Mouse (Mus musculus): ENCODE data around the gene Cenpx. TPM values are rescaled to one million over a fixed set of nuclear protein-coding genes. Genes with fewer than 3 reads are reported as not detected.
"Not testable (repeated sequence)": the region's sequence is repeated elsewhere in the genome, so short reads cannot be mapped to it uniquely, and the experiment has no call there.

The Cenpx gene
- polyA plus RNA-seq (2015; fragmentation: Nextera tagmentation; extraction: Ambion mirVana): 78.1 and 87.1 TPM in 2 replicates

GRCm38 (mm10) chr11:120713580-120714518 is at the start of gene Cenpx, which contains the start of gene Lrrc45:
Gene Cenpx (minus strand): TSS chr11:120713738.
Gene Lrrc45 (plus strand): TSS chr11:120713925.
- no peaks in the 10 kb centered on the region for H3K27me3 ChIP-seq (ENCODE audit: control insufficient read depth, insufficient read depth, low read depth, low read length)
- H3K9ac ChIP-seq (ENCODE audit: low read depth, low read length): peak within 1 kb of the TSS; percentile 75
- H3K4me1 ChIP-seq (ENCODE audit: control insufficient read depth, low read depth, low read length): peaks cover 20% of the 10 kb centered on the region
- WGBS (ENCODE audit: insufficient replicate concordance): 1% methylated on average over 53 of the region's 53 CpGs
- H3K9me3 ChIP-seq (replicated peaks; ENCODE audit: control insufficient read depth, low read length): no peaks in the 10 kb centered on the region
- peak; percentile 97 for ATAC-seq (ENCODE audit: low read depth)
- peak within 1 kb of the TSS; percentile 72 for H3K4me3 ChIP-seq (ENCODE audit: low read depth, low read length)
- H3K27ac ChIP-seq (ENCODE audit: low read length): peak within 1 kb of the TSS; percentile 58
- no peaks in the 10 kb centered on the region for H3K36me3 ChIP-seq (ENCODE audit: control insufficient read depth, insufficient read depth)
- H3K4me2 ChIP-seq (ENCODE audit: low read depth, low read length): peak within 1 kb of the TSS; percentile 100

GRCm38 (mm10) chr11:120762672-120763041 is 49.1 kb upstream of the Cenpx start, which contains the start of gene Hmga1b:
Gene Hmga1b (plus strand): TSS chr11:120762794.
- H3K4me2 ChIP-seq (ENCODE audit: low read depth, low read length); H3K4me1 ChIP-seq (ENCODE audit: control insufficient read depth, low read depth, low read length); H3K9ac ChIP-seq (ENCODE audit: low read depth, low read length); H3K9me3 ChIP-seq (replicated peaks; ENCODE audit: control insufficient read depth, low read length); H3K27ac ChIP-seq (ENCODE audit: low read length); ATAC-seq (ENCODE audit: low read depth); H3K27me3 ChIP-seq (ENCODE audit: control insufficient read depth, insufficient read depth, low read depth, low read length); H3K36me3 ChIP-seq (ENCODE audit: control insufficient read depth, insufficient read depth); H3K4me3 ChIP-seq (ENCODE audit: low read depth, low read length): not testable (repeated sequence)
- 18% methylated on average over 13 of the region's 14 CpGs for WGBS (ENCODE audit: insufficient replicate concordance)

DNA sequence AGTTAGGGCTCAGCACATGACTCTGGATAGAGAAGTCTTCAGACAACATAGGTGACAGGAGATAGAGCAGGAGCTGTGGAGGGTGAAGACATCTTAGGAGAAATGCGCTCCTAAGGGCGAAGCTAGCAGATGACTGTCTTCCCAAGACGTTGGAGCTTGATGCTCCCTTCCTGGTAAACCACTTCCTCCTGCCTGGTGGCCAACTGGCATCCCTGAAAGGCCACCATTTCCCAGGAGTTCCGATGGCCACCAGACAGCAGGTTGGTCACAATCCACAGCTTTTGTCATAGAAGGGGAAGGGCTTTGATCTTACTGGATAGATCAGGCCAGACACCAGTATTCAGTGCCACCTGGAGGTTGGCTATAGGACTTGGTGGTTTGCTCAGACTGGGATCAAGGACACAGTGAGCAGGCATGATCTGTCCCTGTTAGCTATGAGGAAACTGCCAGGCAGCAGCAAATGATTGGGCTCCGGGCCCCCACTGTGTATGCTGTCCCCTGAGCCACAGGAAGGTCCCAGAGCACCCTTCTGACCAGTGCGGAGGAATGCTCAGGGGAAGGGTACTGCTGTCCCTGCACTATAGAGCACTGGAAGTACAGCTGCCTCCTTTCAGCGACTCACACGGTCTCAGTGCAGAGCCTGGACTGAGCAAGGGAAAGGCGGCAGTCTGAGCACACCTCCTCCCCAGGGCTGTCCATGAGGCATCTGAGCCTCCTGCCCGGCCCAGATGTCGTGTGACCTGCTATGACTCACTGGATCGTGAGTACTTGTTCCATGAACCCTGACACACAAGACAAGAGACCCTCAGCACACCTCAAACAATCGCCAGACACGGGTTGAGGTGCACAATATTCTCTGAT is 48.5 kb upstream of the Cenpx start:
- H3K9me3 ChIP-seq (replicated peaks; ENCODE audit: control insufficient read depth, low read length): no peaks in the 10 kb centered on the region
- H3K36me3 ChIP-seq (ENCODE audit: control insufficient read depth, insufficient read depth): no peaks in the 10 kb centered on the region
- peaks cover 8% of the 10 kb centered on the region for H3K27me3 ChIP-seq (ENCODE audit: control insufficient read depth, insufficient read depth, low read depth, low read length)
- 56% methylated on average over 14 of the region's 14 CpGs for WGBS (ENCODE audit: insufficient replicate concordance)
- H3K4me1 ChIP-seq (ENCODE audit: control insufficient read depth, low read depth, low read length): no peaks in the 10 kb centered on the region
- no peak overlapping the region for H3K9ac ChIP-seq (ENCODE audit: low read depth, low read length)
- no peak overlapping the region for H3K27ac ChIP-seq (ENCODE audit: low read length)
- H3K4me2 ChIP-seq (ENCODE audit: low read depth, low read length): no peak overlapping the region
- no peak for ATAC-seq (ENCODE audit: low read depth)
- no peak overlapping the region for H3K4me3 ChIP-seq (ENCODE audit: low read depth, low read length)

GRCm38 (mm10) chr11:120760236-120760635 is 46.7 kb upstream of the Cenpx start:
- H3K4me1 ChIP-seq (ENCODE audit: control insufficient read depth, low read depth, low read length): no peaks in the 10 kb centered on the region
- H3K9ac ChIP-seq (ENCODE audit: low read depth, low read length): no peak overlapping the region
- H3K36me3 ChIP-seq (ENCODE audit: control insufficient read depth, insufficient read depth): no peaks in the 10 kb centered on the region
- ATAC-seq (ENCODE audit: low read depth): no peak
- H3K9me3 ChIP-seq (replicated peaks; ENCODE audit: control insufficient read depth, low read length): no peaks in the 10 kb centered on the region
- 74% methylated on average over 9 of the region's 9 CpGs for WGBS (ENCODE audit: insufficient replicate concordance)
- H3K27ac ChIP-seq (ENCODE audit: low read length): no peak overlapping the region
- no peak overlapping the region for H3K4me3 ChIP-seq (ENCODE audit: low read depth, low read length)
- H3K4me2 ChIP-seq (ENCODE audit: low read depth, low read length): no peak overlapping the region
- H3K27me3 ChIP-seq (ENCODE audit: control insufficient read depth, insufficient read depth, low read depth, low read length): peaks cover 8% of the 10 kb centered on the region

- H3K36me3 ChIP-seq (ENCODE audit: control insufficient read depth, insufficient read depth): no peaks in the 10 kb centered on the region
- no peak overlapping the region for H3K27ac ChIP-seq (ENCODE audit: low read length)
- H3K4me2 ChIP-seq (ENCODE audit: low read depth, low read length): no peak overlapping the region
- H3K9ac ChIP-seq (ENCODE audit: low read depth, low read length): no peak overlapping the region
- no peak for ATAC-seq (ENCODE audit: low read depth)
- no peaks in the 10 kb centered on the region for H3K9me3 ChIP-seq (replicated peaks; ENCODE audit: control insufficient read depth, low read length)
- WGBS (ENCODE audit: insufficient replicate concordance): 67% methylated on average over 4 of the region's 4 CpGs
- H3K4me3 ChIP-seq (ENCODE audit: low read depth, low read length): no peak overlapping the region
- H3K27me3 ChIP-seq (ENCODE audit: control insufficient read depth, insufficient read depth, low read depth, low read length): no peaks in the 10 kb centered on the region
- H3K4me1 ChIP-seq (ENCODE audit: control insufficient read depth, low read depth, low read length): no peaks in the 10 kb centered on the region
Observed at GRCm38 (mm10) chr11:120751606-120752005, 38.1 kb upstream of the Cenpx start.

DNA sequence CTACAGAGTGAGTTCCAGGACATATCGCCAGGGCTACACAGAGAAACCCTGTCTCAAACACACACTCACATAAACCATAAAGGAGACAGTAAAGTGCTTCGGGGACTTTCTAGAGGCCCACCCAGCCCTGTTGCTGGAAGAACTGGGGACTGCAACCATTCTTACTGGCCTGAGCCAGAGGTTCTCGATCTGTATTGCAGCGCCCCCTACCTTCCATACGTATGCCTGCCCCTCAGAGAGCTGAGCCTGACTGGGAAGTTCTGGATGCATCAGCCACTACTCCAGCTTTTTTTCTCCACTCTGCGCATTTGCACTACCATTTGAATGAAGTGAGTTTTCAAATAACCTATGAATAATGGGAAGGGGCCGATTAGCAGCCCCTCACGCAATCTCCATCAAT is 35.9 kb upstream of the Cenpx start:
- Histone ChIP-seq H3K9me3 (replicated peaks; ENCODE audit: control insufficient read depth, low read length) (no peaks in the 10 kb centered on the region), H3K27ac (ENCODE audit: low read length) (no peak overlapping the region), H3K4me2 (ENCODE audit: low read depth, low read length) (no peak overlapping the region), H3K27me3 (ENCODE audit: control insufficient read depth, insufficient read depth, low read depth, low read length) (no peaks in the 10 kb centered on the region), H3K4me3 (ENCODE audit: low read depth, low read length) (no peak overlapping the region), H3K4me1 (ENCODE audit: control insufficient read depth, low read depth, low read length) (no peaks in the 10 kb centered on the region), H3K9ac (ENCODE audit: low read depth, low read length) (no peak overlapping the region), H3K36me3 (ENCODE audit: control insufficient read depth, insufficient read depth) (no peaks in the 10 kb centered on the region)
- no peak for ATAC-seq (ENCODE audit: low read depth)
- WGBS (ENCODE audit: insufficient replicate concordance): 44% methylated on average over 8 of the region's 8 CpGs

GRCm38 (mm10) chr11:120747974-120748373 is 34.4 kb upstream of the Cenpx start:
- Histone ChIP-seq H3K27me3 (ENCODE audit: control insufficient read depth, insufficient read depth, low read depth, low read length) (no peaks in the 10 kb centered on the region), H3K4me1 (ENCODE audit: control insufficient read depth, low read depth, low read length) (no peaks in the 10 kb centered on the region), H3K9ac (ENCODE audit: low read depth, low read length) (no peak overlapping the region), H3K36me3 (ENCODE audit: control insufficient read depth, insufficient read depth) (no peaks in the 10 kb centered on the region), H3K4me2 (ENCODE audit: low read depth, low read length) (no peak overlapping the region), H3K9me3 (replicated peaks; ENCODE audit: control insufficient read depth, low read length) (no peaks in the 10 kb centered on the region), H3K27ac (ENCODE audit: low read length) (no peak overlapping the region), H3K4me3 (ENCODE audit: low read depth, low read length) (no peak overlapping the region)
- no peak for ATAC-seq (ENCODE audit: low read depth)
- 46% methylated on average over 4 of the region's 4 CpGs for WGBS (ENCODE audit: insufficient replicate concordance)

DNA sequence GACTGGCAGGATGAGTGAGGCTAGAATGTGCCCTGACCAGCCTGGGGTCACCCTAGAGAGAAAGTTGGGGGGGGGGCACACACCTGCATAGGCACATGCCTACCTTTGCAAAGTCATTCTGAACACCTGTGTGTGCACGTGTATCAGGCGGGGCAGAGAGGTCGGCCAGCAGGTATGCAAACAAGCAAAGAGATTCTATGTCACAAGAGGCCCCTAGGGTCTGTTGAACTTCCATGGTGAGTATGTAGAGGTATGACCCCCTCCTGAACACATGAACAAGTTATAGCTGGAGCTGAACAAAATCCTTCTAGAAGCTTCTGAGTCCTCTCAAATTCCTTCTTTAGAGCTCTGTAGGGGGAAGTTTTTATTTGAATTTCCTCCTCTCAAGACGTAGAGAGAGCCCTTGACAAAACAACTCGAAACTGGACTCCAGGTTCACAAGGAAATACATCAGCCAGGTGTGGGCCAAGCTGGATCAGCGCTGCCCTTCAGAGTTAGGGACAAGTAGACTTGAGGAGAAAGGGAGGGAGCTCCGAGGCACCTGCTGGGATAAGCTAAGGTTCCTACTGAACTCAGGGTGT is 30.7 kb upstream of the Cenpx start:
- Histone ChIP-seq H3K9me3 (replicated peaks; ENCODE audit: control insufficient read depth, low read length) (no peaks in the 10 kb centered on the region), H3K4me2 (ENCODE audit: low read depth, low read length) (no peak overlapping the region), H3K4me1 (ENCODE audit: control insufficient read depth, low read depth, low read length) (no peaks in the 10 kb centered on the region), H3K27ac (ENCODE audit: low read length) (no peak overlapping the region), H3K27me3 (ENCODE audit: control insufficient read depth, insufficient read depth, low read depth, low read length) (no peaks in the 10 kb centered on the region), H3K9ac (ENCODE audit: low read depth, low read length) (no peak overlapping the region), H3K36me3 (ENCODE audit: control insufficient read depth, insufficient read depth) (no peaks in the 10 kb centered on the region), H3K4me3 (ENCODE audit: low read depth, low read length) (no peak overlapping the region)
- WGBS (ENCODE audit: insufficient replicate concordance): 57% methylated on average over 7 of the region's 7 CpGs
- no peak for ATAC-seq (ENCODE audit: low read depth)
